Mouse (Mus musculus): ENCODE results near the gene Ypel1. TPM values are rescaled to one million over a fixed set of nuclear protein-coding genes. Genes with fewer than 3 reads are reported as not detected.

The Ypel1 gene
- polyA plus RNA-seq, 1 experiment from 2014 or later, result 1.2 TPM

GRCm38 (mm10) chr16:17062338-17062737 is 7.2 kb upstream of the Ypel1 start:
- DNase-seq (no peak), ATAC-seq (no peak)
- no peaks in the 10 kb centered on the region for H3K36me3 ChIP-seq (replicated peaks; ENCODE audit: insufficient read depth, low read length)
- WGBS (ENCODE audit: insufficient replicate concordance), result 63% methylated on average over 1 of the region's 1 CpGs
- no peak overlapping the region for H3K4me3 ChIP-seq (ENCODE audit: low read depth, low read length)
- TF ChIP-seq EP300 (IDR thresholded peaks at IDR 0.05; ENCODE audit: low read depth) (no peak), CTCF (IDR thresholded peaks at IDR 0.05; ENCODE audit: low read depth) (no peak)
- H3K9ac ChIP-seq (replicated peaks), result no peak overlapping the region
- H3K9me3 ChIP-seq (ENCODE audit: low read length), result no peaks in the 10 kb centered on the region
- H3K4me2 ChIP-seq (ENCODE audit: low read depth, low read length), result no peak overlapping the region
- no peaks in the 10 kb centered on the region for H3K4me1 ChIP-seq (ENCODE audit: insufficient read depth)
- no peak overlapping the region for H3K27ac ChIP-seq (ENCODE audit: low read depth)
- no peaks in the 10 kb centered on the region for H3K27me3 ChIP-seq (ENCODE audit: insufficient read depth, low read length)

GRCm38 (mm10) chr16:17067552-17067951 is 1.9 kb upstream of the Ypel1 start:
- no peaks in the 10 kb centered on the region for H3K36me3 ChIP-seq (replicated peaks; ENCODE audit: insufficient read depth, low read length)
- no peak for DNase-seq
- WGBS (ENCODE audit: insufficient replicate concordance), result 53% methylated on average over 2 of the region's 2 CpGs

DNA sequence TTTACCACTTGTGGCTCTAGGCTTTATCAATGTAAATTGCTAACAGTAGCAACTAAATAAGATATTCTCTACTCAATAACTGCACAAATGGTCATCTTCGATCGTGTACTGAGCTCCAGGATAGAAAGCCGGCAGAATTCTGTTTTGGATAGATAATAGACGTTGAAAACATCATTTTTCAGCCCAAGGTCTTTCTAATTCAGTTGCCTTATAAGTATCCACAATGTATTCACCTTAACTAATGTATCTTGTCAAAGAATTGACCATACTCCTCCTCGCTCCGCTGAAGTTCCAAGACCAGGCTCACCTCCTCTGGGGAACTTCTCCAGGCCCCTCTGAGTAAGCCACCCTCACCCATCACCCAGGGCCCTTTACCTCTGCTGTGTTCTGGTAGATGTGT is 1.2 kb downstream of the Ypel1 start:
- Histone ChIP-seq H3K27ac (ENCODE audit: low read depth) (no peak overlapping the region), H3K4me2 (ENCODE audit: low read depth, low read length) (peak overlapping the region; percentile 86), H3K27me3 (ENCODE audit: insufficient read depth, low read length) (no peaks in the 10 kb centered on the region), H3K9ac (replicated peaks) (no peak overlapping the region), H3K4me3 (ENCODE audit: low read depth, low read length) (peak overlapping the region; percentile 65), H3K4me1 (ENCODE audit: insufficient read depth) (no peaks in the 10 kb centered on the region), H3K36me3 (replicated peaks; ENCODE audit: insufficient read depth, low read length) (no peaks in the 10 kb centered on the region), H3K9me3 (ENCODE audit: low read length) (no peaks in the 10 kb centered on the region)
- ATAC-seq (no peak), DNase-seq (no peak)
- 48% methylated on average over 6 of the region's 6 CpGs for WGBS (ENCODE audit: insufficient replicate concordance)
- TF ChIP-seq EP300 (IDR thresholded peaks at IDR 0.05; ENCODE audit: low read depth), result no peak
- TF ChIP-seq CTCF (IDR thresholded peaks at IDR 0.05; ENCODE audit: low read depth), result no peak

More at GRCm38 (mm10) chr16:17067552-17067951, 1.9 kb upstream of the Ypel1 start:
- TF ChIP-seq EP300 (IDR thresholded peaks at IDR 0.05; ENCODE audit: low read depth), result no peak
- no peak for TF ChIP-seq CTCF (IDR thresholded peaks at IDR 0.05; ENCODE audit: low read depth)
- Histone ChIP-seq H3K27ac (ENCODE audit: low read depth) (no peak overlapping the region), H3K27me3 (ENCODE audit: insufficient read depth, low read length) (no peaks in the 10 kb centered on the region), H3K4me3 (ENCODE audit: low read depth, low read length) (no peak overlapping the region), H3K4me1 (ENCODE audit: insufficient read depth) (no peaks in the 10 kb centered on the region), H3K9me3 (ENCODE audit: low read length) (no peaks in the 10 kb centered on the region), H3K4me2 (ENCODE audit: low read depth, low read length) (no peak overlapping the region), H3K9ac (replicated peaks) (no peak overlapping the region)
- no peak for ATAC-seq

- H3K9ac ChIP-seq (replicated peaks), result no peak overlapping the region
- no peaks in the 10 kb centered on the region for H3K9me3 ChIP-seq (ENCODE audit: low read length)
- ATAC-seq (no peak), DNase-seq (no peak)
- TF ChIP-seq EP300 (IDR thresholded peaks at IDR 0.05; ENCODE audit: low read depth) (no peak), CTCF (IDR thresholded peaks at IDR 0.05; ENCODE audit: low read depth) (no peak)
- WGBS (ENCODE audit: insufficient replicate concordance), result 84% methylated on average over 7 of the region's 7 CpGs
- no peaks in the 10 kb centered on the region for H3K36me3 ChIP-seq (replicated peaks; ENCODE audit: insufficient read depth, low read length)
- H3K27me3 ChIP-seq (ENCODE audit: insufficient read depth, low read length), result no peaks in the 10 kb centered on the region
- H3K4me3 ChIP-seq (ENCODE audit: low read depth, low read length), result no peak overlapping the region
- H3K4me2 ChIP-seq (ENCODE audit: low read depth, low read length), result no peak overlapping the region
- no peak overlapping the region for H3K27ac ChIP-seq (ENCODE audit: low read depth)
- H3K4me1 ChIP-seq (ENCODE audit: insufficient read depth), result no peaks in the 10 kb centered on the region
Observed at GRCm38 (mm10) chr16:17073000-17073399, 3.5 kb downstream of the Ypel1 start.

DNA sequence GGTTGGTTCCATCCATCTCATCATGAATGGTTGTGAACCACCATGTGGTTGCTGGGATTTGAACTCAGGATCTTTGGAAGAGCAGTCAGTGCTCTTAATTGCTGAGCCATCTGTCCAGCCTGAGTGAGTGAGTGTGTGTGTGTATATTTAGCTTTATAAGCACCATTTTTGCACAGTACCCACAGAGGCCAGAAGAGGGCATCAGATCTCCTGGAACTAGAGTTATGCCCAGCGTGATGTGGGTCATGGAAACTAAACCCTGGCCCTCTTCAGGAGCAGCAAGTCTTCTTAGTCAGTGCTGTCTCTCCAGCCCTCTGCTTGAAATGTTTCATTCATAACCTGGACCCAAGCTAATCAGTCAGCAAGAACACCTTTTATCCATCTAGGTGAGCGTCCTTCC is 6.8 kb downstream of the Ypel1 start:
- Histone ChIP-seq H3K27me3 (ENCODE audit: insufficient read depth, low read length) (no peaks in the 10 kb centered on the region), H3K36me3 (replicated peaks; ENCODE audit: insufficient read depth, low read length) (no peaks in the 10 kb centered on the region), H3K27ac (ENCODE audit: low read depth) (no peak overlapping the region), H3K4me2 (ENCODE audit: low read depth, low read length) (no peak overlapping the region), H3K4me1 (ENCODE audit: insufficient read depth) (no peaks in the 10 kb centered on the region), H3K9me3 (ENCODE audit: low read length) (no peaks in the 10 kb centered on the region), H3K9ac (replicated peaks) (no peak overlapping the region), H3K4me3 (ENCODE audit: low read depth, low read length) (no peak overlapping the region)
- 81% methylated on average over 2 of the region's 2 CpGs for WGBS (ENCODE audit: insufficient replicate concordance)
- no peak for TF ChIP-seq EP300 (IDR thresholded peaks at IDR 0.05; ENCODE audit: low read depth)
- peak; percentile 23; the same call in 1 of the 2 replicates for TF ChIP-seq CTCF (IDR thresholded peaks at IDR 0.05; ENCODE audit: low read depth)
- DNase-seq (no peak), ATAC-seq (no peak)

DNA sequence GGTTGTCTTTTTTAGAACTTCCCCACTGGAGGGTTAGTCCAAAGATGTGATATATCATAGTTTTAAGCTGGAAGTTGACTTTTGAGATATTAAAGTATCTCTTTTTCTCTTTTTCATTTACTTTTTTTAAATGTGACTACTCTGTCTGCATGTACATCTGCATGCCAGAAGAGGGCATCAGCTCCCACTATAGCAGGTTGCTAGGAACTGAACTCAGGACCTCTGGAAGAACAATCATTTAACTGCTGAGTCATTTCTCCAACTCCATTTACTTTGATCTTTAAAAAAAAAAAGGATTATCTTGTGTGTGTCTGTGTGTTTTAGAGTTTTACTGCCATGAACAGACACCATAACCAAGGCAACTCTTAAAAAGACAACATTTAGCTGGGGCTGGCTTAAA is 7.4 kb downstream of the Ypel1 start:
- ATAC-seq (no peak), DNase-seq (no peak)
- Histone ChIP-seq H3K4me1 (ENCODE audit: insufficient read depth) (no peaks in the 10 kb centered on the region), H3K27me3 (ENCODE audit: insufficient read depth, low read length) (no peaks in the 10 kb centered on the region), H3K27ac (ENCODE audit: low read depth) (no peak overlapping the region), H3K9me3 (ENCODE audit: low read length) (no peaks in the 10 kb centered on the region), H3K4me3 (ENCODE audit: low read depth, low read length) (no peak overlapping the region), H3K36me3 (replicated peaks; ENCODE audit: insufficient read depth, low read length) (no peaks in the 10 kb centered on the region), H3K4me2 (ENCODE audit: low read depth, low read length) (no peak overlapping the region), H3K9ac (replicated peaks) (no peak overlapping the region)
- TF ChIP-seq CTCF (IDR thresholded peaks at IDR 0.05; ENCODE audit: low read depth) (peak; percentile 19; the same call in 1 of the 2 replicates), EP300 (IDR thresholded peaks at IDR 0.05; ENCODE audit: low read depth) (no peak)

GRCm38 (mm10) chr16:17078101-17078500 is 8.6 kb downstream of the Ypel1 start:
- 81% methylated on average over 7 of the region's 7 CpGs for WGBS (ENCODE audit: insufficient replicate concordance)

More at GRCm38 (mm10) chr16:17078101-17078500, 8.6 kb downstream of the Ypel1 start:
- TF ChIP-seq CTCF (IDR thresholded peaks at IDR 0.05; ENCODE audit: low read depth) (no peak), EP300 (IDR thresholded peaks at IDR 0.05; ENCODE audit: low read depth) (no peak)
- no peaks in the 10 kb centered on the region for H3K4me1 ChIP-seq (ENCODE audit: insufficient read depth)
- no peak overlapping the region for H3K27ac ChIP-seq (ENCODE audit: low read depth)
- H3K4me3 ChIP-seq (ENCODE audit: low read depth, low read length), result no peak overlapping the region
- no peak for DNase-seq
- no peak overlapping the region for H3K4me2 ChIP-seq (ENCODE audit: low read depth, low read length)
- ATAC-seq, result no peak
- H3K27me3 ChIP-seq (ENCODE audit: insufficient read depth, low read length), result no peaks in the 10 kb centered on the region
- H3K9me3 ChIP-seq (ENCODE audit: low read length), result no peaks in the 10 kb centered on the region
- H3K9ac ChIP-seq (replicated peaks), result no peak overlapping the region
- H3K36me3 ChIP-seq (replicated peaks; ENCODE audit: insufficient read depth, low read length), result 0 out of 2 replicates have a peak, but pooled peaks cover 3% of the 10 kb centered on the region
